Mouse (Mus musculus) E14TG2a.4 (cell line): ENCODE results near the gene Vmn1r213.

Source experiments
- CTCF ChIP-seq: conservative IDR thresholded peaks from 2 replicates; pipeline ENCODE4 v1.5.1; 2014; ENCODE audit warnings: low read length
- NANOG ChIP-seq: IDR thresholded peaks from 2 replicates; pipeline ENCODE4 v1.6.1; 2014; ENCODE audit warnings: borderline replicate concordance, low read length, mixed read lengths
- POU5F1 ChIP-seq: IDR thresholded peaks from 2 replicates; pipeline ENCODE4 v1.6.1; 2014; ENCODE audit warnings: low read length, borderline replicate concordance

DNA sequence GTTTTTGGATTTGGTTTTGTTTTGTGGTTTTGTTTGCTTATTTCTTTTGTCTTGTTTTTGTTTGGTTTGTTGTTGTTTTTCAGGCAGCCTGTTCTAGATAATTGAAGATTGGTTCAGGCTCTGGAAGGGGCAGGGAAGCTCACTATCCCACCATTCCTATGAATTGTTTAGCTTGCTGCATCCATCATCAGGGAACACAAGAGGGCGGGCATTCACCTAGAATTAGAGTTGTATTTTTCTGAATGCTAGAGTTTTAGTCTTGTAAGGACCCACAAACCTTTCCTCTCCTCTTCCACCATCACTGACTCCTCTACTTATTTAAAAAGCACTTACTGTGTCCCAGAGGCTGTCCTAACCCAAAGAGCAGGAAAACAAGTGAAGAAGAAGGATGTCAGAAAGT is 50.3 kb downstream of the Vmn1r213 start:
- no peak for TF ChIP-seq CTCF
- no peak for TF ChIP-seq NANOG
- no peak for TF ChIP-seq POU5F1
